Mouse (Mus musculus) megakaryocyte, embryonic 14.5 days (primary cell): Measurements from ENCODE around the gene Bbs5. TPM values are rescaled to one million over a fixed set of nuclear protein-coding genes. Genes with fewer than 3 reads are reported as not detected.
A peak's percentile ranks its signal among the peaks of the same experiment; 100 is the strongest.
"Not testable (repeated sequence)": the region's sequence is repeated elsewhere in the genome, so short reads cannot be mapped to it uniquely, and the experiment has no call there.

Experiments used
- H3K27me3 ChIP-seq: replicated peaks from 2 replicates; pipeline ENCODE3; 2012; ENCODE audit warnings: inconsistent platforms
- H3K36me3 ChIP-seq: replicated peaks from 2 replicates; pipeline ENCODE3; 2012; ENCODE audit warnings: low read length, inconsistent platforms, mixed read lengths
- H3K4me1 ChIP-seq: 2 replicates; pipeline ENCODE4 v1.6.1; 2012; ENCODE audit warnings: inconsistent platforms
- H3K4me3 ChIP-seq: replicated peaks from 2 replicates; pipeline ENCODE3; 2012; ENCODE audit warnings: moderate library complexity, mild to moderate bottlenecking, inconsistent platforms
- H3K9me3 ChIP-seq: 2 replicates; pipeline ENCODE4 v1.6.1; 2012; ENCODE audit warnings: inconsistent platforms
- FLI1 ChIP-seq: IDR thresholded peaks from 2 replicates; pipeline ENCODE4 v1.6.1; 2012; ENCODE audit warnings: low read length, inconsistent platforms, mixed read lengths
- GATA1 ChIP-seq: IDR thresholded peaks from 3 replicates; pipeline ENCODE4 v1.6.1; 2012; ENCODE audit warnings: mixed read lengths, low read length, inconsistent platforms, borderline replicate concordance
- polyA plus RNA-seq: library from polyadenylated mRNA; stranded (reverse); fragments of >175 nt; gene quantifications from 2 replicates; pipeline ENCODE4 v1.2.3, GENCODE M21; 2012; ENCODE audit warnings: low replicate concordance; ENCODE audit not compliant: insufficient read depth

Bbs5 gene
- polyA plus RNA-seq, 1 experiment, result not detected

- no peaks in the 10 kb centered on the region for H3K36me3 ChIP-seq
- peaks cover 21% of the 10 kb centered on the region for H3K9me3 ChIP-seq
- no peaks in the 10 kb centered on the region; the same call in 1 of the 2 replicates for H3K4me1 ChIP-seq
- peaks cover 8% of the 10 kb centered on the region for H3K27me3 ChIP-seq
- H3K4me3 ChIP-seq, result no peak overlapping the region
- TF ChIP-seq GATA1 (no peak), FLI1 (no peak)
Observed at GRCm38 (mm10) chr2:69630792-69631191, 16.2 kb upstream of the Bbs5 start.

- Histone ChIP-seq H3K9me3 (peaks cover 23% of the 10 kb centered on the region), H3K4me3 (no peak overlapping the region), H3K27me3 (peaks cover 6% of the 10 kb centered on the region), H3K36me3 (no peaks in the 10 kb centered on the region), H3K4me1 (no peaks in the 10 kb centered on the region; the same call in 1 of the 2 replicates)
- no peak for TF ChIP-seq FLI1
- TF ChIP-seq GATA1, result no peak
Observed at GRCm38 (mm10) chr2:69631449-69631848, 15.5 kb upstream of the Bbs5 start.

- Histone ChIP-seq H3K36me3 (no peaks in the 10 kb centered on the region), H3K27me3 (peaks cover 9% of the 10 kb centered on the region), H3K4me1 (no peaks in the 10 kb centered on the region; the same call in 1 of the 2 replicates), H3K4me3 (peak overlapping the region; percentile 88), H3K9me3 (peaks cover 21% of the 10 kb centered on the region)
- TF ChIP-seq FLI1, result no peak
Observed at GRCm38 (mm10) chr2:69635064-69635701, 11.8 kb upstream of the Bbs5 start.

- TF ChIP-seq GATA1, result no peak
- no peak for TF ChIP-seq FLI1
- Histone ChIP-seq H3K36me3 (no peaks in the 10 kb centered on the region), H3K9me3 (peaks cover 21% of the 10 kb centered on the region), H3K4me3 (no peak overlapping the region), H3K4me1 (no peaks in the 10 kb centered on the region; the same call in 1 of the 2 replicates), H3K27me3 (peaks cover 10% of the 10 kb centered on the region)
Observed at GRCm38 (mm10) chr2:69635807-69636206, 11.2 kb upstream of the Bbs5 start.

- H3K4me3 ChIP-seq, H3K4me1 ChIP-seq, H3K36me3 ChIP-seq: not testable (repeated sequence)
- Histone ChIP-seq H3K27me3 (peaks cover 13% of the 10 kb centered on the region), H3K9me3 (peaks cover 20% of the 10 kb centered on the region)
Observed at GRCm38 (mm10) chr2:69637989-69638388, 9.0 kb upstream of the Bbs5 start.

GRCm38 (mm10) chr2:69640100-69640499 is 6.9 kb upstream of the Bbs5 start:
- TF ChIP-seq GATA1, result no peak
- TF ChIP-seq FLI1, result no peak
- Histone ChIP-seq H3K4me3 (no peak overlapping the region), H3K36me3 (no peaks in the 10 kb centered on the region), H3K4me1 (no peaks in the 10 kb centered on the region; the same call in 1 of the 2 replicates), H3K27me3 (peaks cover 7% of the 10 kb centered on the region), H3K9me3 (peaks cover 20% of the 10 kb centered on the region)

- Histone ChIP-seq H3K4me1 (peaks cover 13% of the 10 kb centered on the region), H3K9me3 (peaks cover 4% of the 10 kb centered on the region; the same call in 1 of the 2 replicates), H3K27me3 (peaks cover 7% of the 10 kb centered on the region), H3K36me3 (no peaks in the 10 kb centered on the region), H3K4me3 (no peak overlapping the region)
- TF ChIP-seq GATA1 (no peak), FLI1 (no peak)
Observed at GRCm38 (mm10) chr2:69644968-69645617, 1.9 kb upstream of the Bbs5 start.

GRCm38 (mm10) chr2:69649716-69650115 is 2.7 kb downstream of the Bbs5 start:
- no peak for TF ChIP-seq GATA1
- TF ChIP-seq FLI1, result no peak
- Histone ChIP-seq H3K27me3 (peaks cover 2% of the 10 kb centered on the region), H3K4me3 (no peak overlapping the region), H3K36me3 (no peaks in the 10 kb centered on the region), H3K9me3 (no peaks in the 10 kb centered on the region), H3K4me1 (peaks cover 13% of the 10 kb centered on the region)

- TF ChIP-seq GATA1 (no peak), FLI1 (no peak)
Observed at GRCm38 (mm10) chr2:69659326-69659725, 12.4 kb downstream of the Bbs5 start.

GRCm38 (mm10) chr2:69663827-69664476 is 17.0 kb downstream of the Bbs5 start:
- peaks cover 6% of the 10 kb centered on the region; the same call in 1 of the 2 replicates for H3K4me1 ChIP-seq
- no peaks in the 10 kb centered on the region for H3K9me3 ChIP-seq
- no peaks in the 10 kb centered on the region for H3K36me3 ChIP-seq
- no peaks in the 10 kb centered on the region for H3K27me3 ChIP-seq
- no peak overlapping the region for H3K4me3 ChIP-seq
- TF ChIP-seq GATA1 (no peak), FLI1 (no peak)

More at GRCm38 (mm10) chr2:69659326-69659725, 12.4 kb downstream of the Bbs5 start:
- Histone ChIP-seq H3K36me3 (peaks cover 4% of the 10 kb centered on the region), H3K9me3 (no peaks in the 10 kb centered on the region), H3K4me3 (no peak overlapping the region), H3K4me1 (peaks cover 6% of the 10 kb centered on the region; the same call in 1 of the 2 replicates), H3K27me3 (no peaks in the 10 kb centered on the region)
